Mouse (Mus musculus): ENCODE measurements around the gene Gm17416. TPM values are rescaled to one million over a fixed set of nuclear protein-coding genes. Genes with fewer than 3 reads are reported as not detected.

Gm17416 gene
- total and polyA plus RNA-seq, 3 experiments = not detected

- peaks cover 3 to 14% of the 10 kb centered on the region in 2 experiments for H3K27me3 ChIP-seq (ENCODE audit: control insufficient read depth in 1 of 2, insufficient read depth in 2 of 2, low read length in 2 of 2)
- no peaks in the 10 kb centered on the region for H3K79me2 ChIP-seq (ENCODE audit: control insufficient read depth, insufficient read depth, low read length, poor library complexity)
- peaks cover 0 to 10% of the 10 kb centered on the region in 2 experiments; a peak in 2 of 4 replicates for H3K4me1 ChIP-seq (ENCODE audit: control insufficient read depth in 1 of 2, insufficient read depth in 2 of 2, low read length in 2 of 2)
- no peak for TF ChIP-seq ZC3H11A (IDR thresholded peaks at IDR 0.05; ENCODE audit: low read depth, low read length)
- no peak for TF ChIP-seq ZMIZ1 (IDR thresholded peaks at IDR 0.05; ENCODE audit: low read depth, low read length)
- no peak for TF ChIP-seq E2F4 (IDR thresholded peaks at IDR 0.05; ENCODE audit: borderline replicate concordance, low read depth, low read length)
- TF ChIP-seq MAFK (IDR thresholded peaks at IDR 0.05; ENCODE audit: borderline replicate concordance, low read depth, low read length) = no peak
- TF ChIP-seq ZNF384 (IDR thresholded peaks at IDR 0.05; ENCODE audit: low read depth, low read length) = no peak
- no peak for TF ChIP-seq BHLHE40 (IDR thresholded peaks at IDR 0.05; ENCODE audit: borderline replicate concordance, low read depth, low read length)
- no peak for TF ChIP-seq ELF1 (IDR thresholded peaks at IDR 0.05; ENCODE audit: low read depth, low read length)
- TF ChIP-seq CHD1 (IDR thresholded peaks at IDR 0.05; ENCODE audit: low read depth, low read length) = no peak
- TF ChIP-seq MEF2A (IDR thresholded peaks at IDR 0.05; ENCODE audit: extremely low read depth, insufficient replicate concordance, low read depth, low read length, poor library complexity, severe bottlenecking) = no peak
- TF ChIP-seq EP300 (IDR thresholded peaks at IDR 0.05; ENCODE audit: low read depth in 1 of 2, low read length in 2 of 2) = no peak
- TF ChIP-seq POLR2AphosphoS2 (IDR thresholded peaks at IDR 0.05; ENCODE audit: low read length) = no peak
- no peak for TF ChIP-seq POLR2AphosphoS5 (IDR thresholded peaks at IDR 0.05; ENCODE audit: borderline replicate concordance, low read depth, low read length)
- TF ChIP-seq CTCF (IDR thresholded peaks at IDR 0.05 in 2 of 3, conservative IDR thresholded peaks at IDR 0.05 in 1 of 3; ENCODE audit: control insufficient read depth in 1 of 3, insufficient read depth in 1 of 3, low read depth in 2 of 3, low read length in 3 of 3, poor library complexity in 1 of 3, severe bottlenecking in 1 of 3) = no peak
- TF ChIP-seq GATA1 (IDR thresholded peaks at IDR 0.05; ENCODE audit: low read depth, low read length) = no peak
- no peak for TF ChIP-seq ZKSCAN1 (IDR thresholded peaks at IDR 0.05; ENCODE audit: low read depth, low read length)
- TF ChIP-seq USF2 (IDR thresholded peaks at IDR 0.05; ENCODE audit: borderline replicate concordance in 1 of 2, insufficient read depth in 1 of 2, low read depth in 1 of 2, low read length in 2 of 2) = no peak
- no peak for TF ChIP-seq UBTF (IDR thresholded peaks at IDR 0.05; ENCODE audit: borderline replicate concordance, insufficient read depth, low read depth, low read length)
- no peak for TF ChIP-seq RAD21 (IDR thresholded peaks at IDR 0.05; ENCODE audit: low read depth, low read length)
- TF ChIP-seq JUND (IDR thresholded peaks at IDR 0.05; ENCODE audit: low read depth, low read length) = no peak
- no peak within 1 kb of the TSS for H3K27ac ChIP-seq (ENCODE audit: control insufficient read depth, low read depth, low read length)
- no peak within 1 kb of the TSS for H3K9ac ChIP-seq (ENCODE audit: control insufficient read depth, low read depth, low read length, poor library complexity, severe bottlenecking)
- no peak within 1 kb of the TSS for H3K4me3 ChIP-seq (ENCODE audit: control insufficient read depth in 1 of 2, insufficient read depth in 1 of 2, low read depth in 2 of 2, low read length in 2 of 2)
- no peaks in the 10 kb centered on the region for H3K9me3 ChIP-seq (replicated peaks; ENCODE audit: insufficient read depth, low read length)
- H3K36me3 ChIP-seq (ENCODE audit: control insufficient read depth in 1 of 2, insufficient read depth in 2 of 2, low read length in 2 of 2) = no peaks in the 10 kb centered on the region; a peak in 1 of 4 replicates
- DNase-seq (ENCODE audit: low read depth, low spot score) = no peak
These were observed 11.0 kb downstream of the Gm17416 start, which contains the start of gene Defb19 for GRCm38 (mm10) chr2:152580107-152580506. Defb19 (minus strand) TSS chr2:152580312.

DNA sequence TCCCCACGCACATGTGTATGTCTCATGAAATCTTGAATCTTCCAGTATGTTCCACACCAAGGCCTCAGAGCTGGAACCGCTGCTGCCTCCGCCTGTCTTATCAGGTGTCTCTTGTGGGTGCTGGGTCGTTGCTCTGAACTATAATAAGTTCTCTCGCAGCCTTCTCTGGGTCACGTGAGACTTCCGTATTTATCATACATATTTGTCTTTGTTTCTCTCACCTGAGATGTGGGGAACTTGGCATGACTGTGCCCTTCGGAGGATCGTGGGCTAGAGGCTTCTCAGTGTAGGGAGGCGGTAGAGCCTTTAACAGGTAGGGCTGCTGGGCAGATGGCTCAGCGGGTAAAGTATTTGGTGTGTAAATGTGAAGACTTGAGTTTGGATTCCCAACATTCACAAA is 11.5 kb downstream of the Gm17416 start:
- no peak overlapping the region for H3K9ac ChIP-seq (ENCODE audit: control insufficient read depth, low read depth, low read length, poor library complexity, severe bottlenecking)
- no peaks in the 10 kb centered on the region for H3K9me3 ChIP-seq (replicated peaks; ENCODE audit: insufficient read depth, low read length)
- DNase-seq (ENCODE audit: low read depth, low spot score) = peak; percentile 38
- no peak overlapping the region for H3K27ac ChIP-seq (ENCODE audit: control insufficient read depth, low read depth, low read length)
- H3K36me3 ChIP-seq (ENCODE audit: control insufficient read depth in 1 of 2, insufficient read depth in 2 of 2, low read length in 2 of 2) = no peaks in the 10 kb centered on the region; a peak in 1 of 4 replicates
- TF ChIP-seq CHD1 (IDR thresholded peaks at IDR 0.05; ENCODE audit: low read depth, low read length) (no peak), E2F4 (IDR thresholded peaks at IDR 0.05; ENCODE audit: borderline replicate concordance, low read depth, low read length) (no peak), MAX (IDR thresholded peaks at IDR 0.05; ENCODE audit: low read length) (no peak), BHLHE40 (IDR thresholded peaks at IDR 0.05; ENCODE audit: borderline replicate concordance, low read depth, low read length) (peak; percentile 62; the same call in 1 of the 2 replicates), USF1 (IDR thresholded peaks at IDR 0.05; ENCODE audit: low read depth, low read length) (peak; percentile 84), UBTF (IDR thresholded peaks at IDR 0.05; ENCODE audit: borderline replicate concordance, insufficient read depth, low read depth, low read length) (no peak), USF2 (IDR thresholded peaks at IDR 0.05; ENCODE audit: borderline replicate concordance in 1 of 2, insufficient read depth in 1 of 2, low read depth in 1 of 2, low read length in 2 of 2) (0 out of 4 replicates have a peak, but pooled peaks of 1 of the 2 experiments have one; percentile 25)
- no peaks in the 10 kb centered on the region for H3K79me2 ChIP-seq (ENCODE audit: control insufficient read depth, insufficient read depth, low read length, poor library complexity)
- peaks cover 3 to 14% of the 10 kb centered on the region in 2 experiments; a peak in 3 of 4 replicates for H3K27me3 ChIP-seq (ENCODE audit: control insufficient read depth in 1 of 2, insufficient read depth in 2 of 2, low read length in 2 of 2)
- no peak overlapping the region for H3K4me3 ChIP-seq (ENCODE audit: control insufficient read depth in 1 of 2, insufficient read depth in 1 of 2, low read depth in 2 of 2, low read length in 2 of 2)
- peaks cover 0 to 10% of the 10 kb centered on the region in 2 experiments; a peak in 2 of 4 replicates for H3K4me1 ChIP-seq (ENCODE audit: control insufficient read depth in 1 of 2, insufficient read depth in 2 of 2, low read length in 2 of 2)

Measured in MEL (cell line).